Mouse (Mus musculus) cerebellum, adult 2 months (tissue): Measurements from ENCODE around the gene Trf.

Experiments
- CTCF ChIP-seq: fragments of 200-500 bp; IDR thresholded peaks from 2 replicates; pipeline ENCODE4 v1.5.1; 2011; ENCODE audit warnings: low read depth, mild to moderate bottlenecking, control low read depth, low read length, moderate library complexity, borderline replicate concordance; ENCODE audit not compliant: insufficient read depth
- POLR2A ChIP-seq: fragments of 200-500 bp; IDR thresholded peaks from 2 replicates; pipeline ENCODE4 v1.6.1; 2011; ENCODE audit warnings: low read length, control low read depth, borderline replicate concordance; ENCODE audit not compliant: insufficient read depth

DNA sequence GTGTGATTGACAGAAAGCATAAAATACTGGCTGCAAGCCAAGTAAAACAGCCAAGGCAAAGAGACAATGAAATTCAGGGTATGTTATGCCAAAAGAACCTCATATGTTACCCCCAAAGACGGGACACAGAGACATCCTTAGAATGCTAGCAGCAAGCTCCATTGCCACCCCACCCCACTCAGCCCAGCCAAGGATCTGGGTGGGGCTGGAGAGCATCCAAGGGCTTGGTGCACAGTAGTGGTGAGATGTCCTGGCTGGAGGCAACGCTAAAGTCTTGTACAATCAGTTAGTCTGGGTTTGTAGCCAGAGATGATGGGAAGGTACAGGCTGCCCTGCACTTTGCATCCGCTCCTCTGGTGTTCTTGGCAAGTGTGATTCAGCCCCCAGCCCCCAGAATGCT lies 49.9 kb downstream of the Trf start:
- TF ChIP-seq POLR2A, result no peak
- no peak for TF ChIP-seq CTCF
